Mouse (Mus musculus) erythroid progenitor cell, adult 5-6 weeks (primary cell): ENCODE measurements around the gene Lrrc2. TPM values are rescaled to one million over a fixed set of nuclear protein-coding genes. Genes with fewer than 3 reads are reported as not detected.

Experiments used
- ATAC-seq: replicated peaks from 2 replicates; pipeline ENCODE4 v1.8.0; 2016; ENCODE audit warnings: moderate number of reproducible peaks, mild to moderate bottlenecking, moderate TSS enrichment, inconsistent platforms; ENCODE audit not compliant: poor library complexity, low FRiP score, severe bottlenecking
- total RNA-seq, 2 experiments: library from RNA; stranded (forward) in 1 of 2; stranded (reverse) in 1 of 2; fragments of 150-400 nt in 1 of 2; fragments of 186-747, 209-891 nt in 1 of 2; gene quantifications; 2 replicates each; pipeline versions ENCODE4 v1.2.3 to v1.2.4; 2015 to 2017; ENCODE audit warnings: low replicate concordance in 2 of 2

Lrrc2 gene
- 0.72 TPM in 1 of 2 replicates, not detected in the other for total RNA-seq (2015; ENCODE audit: low replicate concordance)
- not detected in 2 replicates for total RNA-seq (2017; ENCODE audit: low replicate concordance)

GRCm38 (mm10) chr9:110951397-110951796, at the start of gene Lrrc2:
Gene Lrrc2 (plus strand): TSS chr9:110951545.
- no peak for ATAC-seq

- no peak for ATAC-seq
Observed at GRCm38 (mm10) chr9:110902271-110902670, 49.1 kb upstream of the Lrrc2 start.

- no peak for ATAC-seq
Observed at GRCm38 (mm10) chr9:110907201-110907837, 44.0 kb upstream of the Lrrc2 start.

GRCm38 (mm10) chr9:110907838-110908630, 43.3 kb upstream of the Lrrc2 start:
- no peak for ATAC-seq

GRCm38 (mm10) chr9:110908631-110909016, 42.7 kb upstream of the Lrrc2 start:
- no peak for ATAC-seq

GRCm38 (mm10) chr9:110909371-110909967, 41.9 kb upstream of the Lrrc2 start:
- no peak for ATAC-seq

GRCm38 (mm10) chr9:110914631-110915236, 36.6 kb upstream of the Lrrc2 start:
- no peak for ATAC-seq

GRCm38 (mm10) chr9:110915466-110915865, 35.9 kb upstream of the Lrrc2 start:
- no peak for ATAC-seq

- ATAC-seq = no peak
Observed at GRCm38 (mm10) chr9:110916786-110917185, 34.6 kb upstream of the Lrrc2 start, which contains the start of gene Fam240a. Gene Fam240a (minus strand): TSS chr9:110916861.

- ATAC-seq = no peak
Observed at GRCm38 (mm10) chr9:110920665-110921419, 30.5 kb upstream of the Lrrc2 start.

- ATAC-seq = no peak
Observed at GRCm38 (mm10) chr9:110922759-110923158, 28.6 kb upstream of the Lrrc2 start.

GRCm38 (mm10) chr9:110931573-110931972, 19.8 kb upstream of the Lrrc2 start:
- ATAC-seq = no peak

- ATAC-seq = no peak
Observed at GRCm38 (mm10) chr9:110933850-110934437, 17.4 kb upstream of the Lrrc2 start.

- no peak for ATAC-seq
Observed at GRCm38 (mm10) chr9:110935941-110936340, 15.4 kb upstream of the Lrrc2 start.

- no peak for ATAC-seq
Observed at GRCm38 (mm10) chr9:110937506-110938490, 13.5 kb upstream of the Lrrc2 start.

- no peak for ATAC-seq
Observed at GRCm38 (mm10) chr9:110944265-110944664, 7.1 kb upstream of the Lrrc2 start.

GRCm38 (mm10) chr9:110945343-110945742, 6.0 kb upstream of the Lrrc2 start:
- no peak for ATAC-seq

- no peak for ATAC-seq
Observed at GRCm38 (mm10) chr9:110945926-110946325, 5.4 kb upstream of the Lrrc2 start, which contains the start of gene Tdgf1. Gene Tdgf1 (minus strand): TSS chr9:110946158.
